Mouse (Mus musculus): ENCODE results near the gene Med24. TPM values are rescaled to one million over a fixed set of nuclear protein-coding genes. Genes with fewer than 3 reads are reported as not detected.
A peak's percentile ranks its signal among the peaks of the same experiment; 100 is the strongest.

Med24 gene
- 42.2 and 44.2 TPM in 2 replicates for polyA plus RNA-seq (2015; fragmentation: Nextera tagmentation; extraction: Ambion mirVana)

DNA sequence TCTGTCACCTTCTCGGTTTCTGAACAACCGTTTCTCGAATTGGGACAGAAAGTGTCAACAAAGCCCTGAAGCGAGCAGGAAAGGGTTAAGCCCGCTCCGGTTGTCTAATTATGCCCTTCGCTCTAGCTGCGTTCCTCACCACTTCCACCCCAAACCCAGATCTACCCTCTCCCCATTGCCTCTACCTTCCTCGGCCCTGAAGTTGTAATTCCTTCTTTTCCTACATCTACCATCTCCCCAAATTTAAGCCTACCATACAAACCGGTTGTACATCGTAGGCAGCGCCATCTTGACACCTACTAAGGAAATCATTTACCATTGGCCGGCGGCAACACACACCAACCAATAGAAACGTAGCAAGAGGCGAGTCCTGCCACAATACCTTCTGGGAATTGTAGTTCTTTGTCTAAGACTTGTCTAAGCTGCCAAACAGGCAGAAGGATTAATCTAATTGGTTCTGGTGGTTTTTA is at the start of gene Med24:
TSS of gene Med24 (minus strand) at position 317 of the 470 bp plus-strand sequence.
- under 1% methylated on average over 16 of the region's 16 CpGs for WGBS
- Histone ChIP-seq H3K36me3 (ENCODE audit: control insufficient read depth, insufficient read depth, low read length) (0 out of 2 replicates have a peak, but pooled peaks cover 3% of the 10 kb centered on the region), H3K4me3 (replicated peaks; ENCODE audit: low read length) (peak within 1 kb of the TSS; percentile 82), H3K27me3 (ENCODE audit: control insufficient read depth, insufficient read depth, low read length) (no peaks in the 10 kb centered on the region), H3K27ac (ENCODE audit: low read length) (peak within 1 kb of the TSS; percentile 69), H3K4me1 (ENCODE audit: control insufficient read depth, insufficient read depth, low read length) (peaks cover 11% of the 10 kb centered on the region; the same call in 1 of the 2 replicates), H3K9me3 (replicated peaks; ENCODE audit: control insufficient read depth, low read length) (no peaks in the 10 kb centered on the region), H3K4me2 (ENCODE audit: low read depth, low read length) (peak within 1 kb of the TSS; percentile 86), H3K9ac (ENCODE audit: low read length) (peak within 1 kb of the TSS; percentile 73)
- ATAC-seq (ENCODE audit: insufficient read depth, low FRiP score), result peak; percentile 92

DNA sequence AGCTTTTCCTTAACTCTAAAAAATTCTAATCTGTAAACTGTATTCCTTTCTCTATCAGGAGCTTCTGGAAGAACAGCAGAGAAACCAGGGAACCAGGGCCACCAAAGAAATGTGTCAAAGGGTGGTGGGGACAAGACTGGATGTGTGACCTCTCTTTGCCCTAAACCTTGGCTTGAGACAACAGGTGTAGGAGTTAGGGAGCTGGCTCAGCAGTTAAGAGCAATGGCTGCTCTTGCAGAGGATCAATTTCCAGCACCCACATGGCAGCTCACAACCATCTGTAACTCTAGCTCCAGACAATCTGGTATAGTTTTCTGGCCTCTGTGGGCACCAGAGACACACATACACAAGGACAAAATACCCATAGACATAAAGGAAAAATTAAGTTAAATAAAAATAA is 48.7 kb upstream of the Med24 start:
- Histone ChIP-seq H3K4me1 (ENCODE audit: control insufficient read depth, insufficient read depth, low read length) (peaks cover 60% of the 10 kb centered on the region), H3K9ac (ENCODE audit: low read length) (no peak overlapping the region), H3K36me3 (ENCODE audit: control insufficient read depth, insufficient read depth, low read length) (no peaks in the 10 kb centered on the region), H3K4me2 (ENCODE audit: low read depth, low read length) (no peak overlapping the region), H3K27me3 (ENCODE audit: control insufficient read depth, insufficient read depth, low read length) (no peaks in the 10 kb centered on the region), H3K9me3 (replicated peaks; ENCODE audit: control insufficient read depth, low read length) (no peaks in the 10 kb centered on the region), H3K4me3 (replicated peaks; ENCODE audit: low read length) (no peak overlapping the region), H3K27ac (ENCODE audit: low read length) (peak overlapping the region; percentile 96)
- ATAC-seq (ENCODE audit: insufficient read depth, low FRiP score), result no peak

DNA sequence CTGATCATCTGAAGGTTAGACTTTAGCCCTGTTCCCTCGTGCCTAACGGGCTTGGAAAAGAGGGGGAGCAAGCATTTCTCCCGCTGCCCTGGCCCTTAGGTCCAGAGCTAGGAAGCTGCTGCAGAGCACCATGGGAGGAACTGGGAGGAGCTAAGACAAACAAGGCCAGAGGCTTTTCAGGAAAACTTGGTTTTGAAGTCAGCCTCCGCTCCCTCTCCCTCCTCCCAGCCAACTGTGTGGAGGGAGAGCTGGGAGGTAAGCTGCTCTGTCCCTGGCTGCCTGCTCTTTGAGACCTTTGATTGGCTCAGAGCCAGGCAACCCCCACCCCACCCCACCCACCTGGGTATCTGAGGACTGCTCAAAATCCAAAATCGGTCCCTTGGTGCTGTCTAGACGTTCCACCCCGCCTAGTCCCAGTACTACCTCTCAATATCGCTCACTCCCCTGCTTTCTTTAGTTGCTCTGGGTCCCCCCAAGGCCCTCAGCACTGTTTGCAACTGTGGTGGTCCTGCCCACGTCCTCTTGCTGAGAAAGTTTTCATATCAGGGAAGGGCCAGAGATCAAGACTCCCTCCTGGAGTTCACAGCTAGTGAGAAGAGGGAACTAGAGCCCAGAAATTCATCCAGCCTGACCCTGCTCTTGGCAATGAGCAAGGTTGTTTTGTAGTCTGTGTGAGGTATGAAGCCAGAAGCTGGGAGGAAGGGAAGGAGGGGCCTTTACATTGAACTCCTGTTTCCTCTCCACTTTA is 47.8 kb upstream of the Med24 start:
- WGBS, result 9% methylated on average over 9 of the region's 9 CpGs
- no peak for ATAC-seq (ENCODE audit: insufficient read depth, low FRiP score)
- H3K9ac ChIP-seq (ENCODE audit: low read length), result peak overlapping the region; percentile 62

DNA sequence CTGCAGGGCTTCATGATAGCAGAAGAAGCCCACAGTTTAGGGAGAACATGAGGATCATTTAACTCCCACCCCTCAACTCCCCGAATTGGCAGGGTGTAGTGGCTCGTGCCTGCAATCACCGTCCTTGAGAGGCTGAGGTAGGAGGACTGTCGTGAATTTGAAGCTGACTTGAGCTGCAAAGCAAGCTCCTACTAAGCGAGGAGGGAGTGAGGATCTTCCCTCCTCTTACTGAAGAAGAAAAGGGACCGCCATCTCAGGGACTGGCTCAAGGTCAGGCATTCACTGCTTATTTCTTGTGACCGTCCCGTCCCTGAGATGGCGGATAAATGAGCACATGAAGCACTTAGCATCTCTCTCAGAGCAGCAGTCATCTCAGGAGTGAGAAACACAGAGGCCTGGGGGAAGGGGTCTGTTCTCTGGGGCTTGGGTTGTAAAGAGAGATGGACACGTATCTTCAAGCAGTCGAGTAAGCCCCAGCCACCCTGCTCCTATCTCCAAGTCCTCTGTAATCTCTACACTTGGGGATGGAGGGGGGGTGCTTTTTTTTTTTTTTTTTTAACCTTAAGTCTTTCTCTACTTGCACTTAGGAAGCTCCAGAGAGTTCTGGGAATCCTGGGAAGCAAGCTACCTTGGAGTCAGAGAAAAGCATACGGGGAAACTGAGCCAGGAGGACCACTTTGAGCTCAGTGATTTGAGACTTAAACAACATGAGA is 47.0 kb upstream of the Med24 start:
- peak overlapping the region; percentile 62 for H3K9ac ChIP-seq (ENCODE audit: low read length)
- ATAC-seq (ENCODE audit: insufficient read depth, low FRiP score), result no peak
- H3K4me3 ChIP-seq (replicated peaks; ENCODE audit: low read length), result no peak overlapping the region
- H3K4me1 ChIP-seq (ENCODE audit: control insufficient read depth, insufficient read depth, low read length), result peaks cover 51% of the 10 kb centered on the region
- 39% methylated on average over 12 of the region's 12 CpGs for WGBS
- H3K36me3 ChIP-seq (ENCODE audit: control insufficient read depth, insufficient read depth, low read length), result no peaks in the 10 kb centered on the region
- no peaks in the 10 kb centered on the region for H3K9me3 ChIP-seq (replicated peaks; ENCODE audit: control insufficient read depth, low read length)
- peak overlapping the region; percentile 95 for H3K4me2 ChIP-seq (ENCODE audit: low read depth, low read length)
- peak overlapping the region; percentile 96 for H3K27ac ChIP-seq (ENCODE audit: low read length)
- no peaks in the 10 kb centered on the region for H3K27me3 ChIP-seq (ENCODE audit: control insufficient read depth, insufficient read depth, low read length)

More for the DNA sequence above, 47.8 kb upstream of the Med24 start:
- no peak overlapping the region; the same call in 1 of the 2 replicates for H3K4me3 ChIP-seq (replicated peaks; ENCODE audit: low read length)
- H3K9me3 ChIP-seq (replicated peaks; ENCODE audit: control insufficient read depth, low read length), result no peaks in the 10 kb centered on the region
- peaks cover 58% of the 10 kb centered on the region for H3K4me1 ChIP-seq (ENCODE audit: control insufficient read depth, insufficient read depth, low read length)
- peak overlapping the region; percentile 95 for H3K4me2 ChIP-seq (ENCODE audit: low read depth, low read length)
- H3K27ac ChIP-seq (ENCODE audit: low read length), result peak overlapping the region; percentile 96
- H3K27me3 ChIP-seq (ENCODE audit: control insufficient read depth, insufficient read depth, low read length), result no peaks in the 10 kb centered on the region
- H3K36me3 ChIP-seq (ENCODE audit: control insufficient read depth, insufficient read depth, low read length), result no peaks in the 10 kb centered on the region

DNA sequence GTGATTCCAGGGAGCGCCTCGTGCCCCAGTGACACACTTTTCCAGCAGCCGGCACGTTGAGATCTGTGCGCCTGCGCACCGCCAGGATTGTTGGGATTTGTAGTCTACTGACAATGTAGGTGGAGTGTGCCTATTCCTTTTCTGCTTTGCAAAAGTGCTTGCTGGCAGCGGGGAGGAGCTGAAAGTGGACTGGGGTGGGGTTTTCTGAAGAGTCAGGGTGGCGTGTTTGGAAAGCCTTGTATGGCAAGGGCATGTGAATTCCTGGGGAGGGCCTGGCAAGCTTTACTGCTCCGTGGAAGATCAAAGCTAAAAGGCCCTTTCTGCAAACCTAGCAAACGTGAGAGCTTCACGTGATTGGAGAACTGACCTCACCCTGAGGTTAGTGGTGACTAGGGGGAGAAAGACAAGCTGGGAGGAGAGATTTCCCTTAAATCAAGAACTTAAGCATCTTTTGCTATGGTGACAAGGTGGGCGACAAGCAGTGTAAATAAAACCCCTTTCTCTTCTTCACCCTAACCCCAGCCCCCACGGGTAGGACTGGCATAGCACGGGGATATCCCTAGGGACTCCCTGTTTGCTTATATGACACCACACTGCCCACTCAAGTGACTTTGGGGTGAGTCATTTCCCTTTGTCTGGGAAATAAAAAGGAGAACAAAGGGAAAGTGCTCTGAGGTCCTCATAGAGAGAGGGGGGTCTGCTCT is 46.3 kb upstream of the Med24 start:
- H3K27me3 ChIP-seq (ENCODE audit: control insufficient read depth, insufficient read depth, low read length), result no peaks in the 10 kb centered on the region
- H3K9me3 ChIP-seq (replicated peaks; ENCODE audit: control insufficient read depth, low read length), result no peaks in the 10 kb centered on the region
- H3K4me3 ChIP-seq (replicated peaks; ENCODE audit: low read length), result peak overlapping the region; percentile 47
- peak overlapping the region; percentile 95 for H3K4me2 ChIP-seq (ENCODE audit: low read depth, low read length)
- peaks cover 50% of the 10 kb centered on the region for H3K4me1 ChIP-seq (ENCODE audit: control insufficient read depth, insufficient read depth, low read length)
- H3K27ac ChIP-seq (ENCODE audit: low read length), result peak overlapping the region; percentile 96
- 0 out of 2 replicates have a peak, but pooled peaks cover 3% of the 10 kb centered on the region for H3K36me3 ChIP-seq (ENCODE audit: control insufficient read depth, insufficient read depth, low read length)
- peak; percentile 79 for ATAC-seq (ENCODE audit: insufficient read depth, low FRiP score)
- H3K9ac ChIP-seq (ENCODE audit: low read length), result peak overlapping the region; percentile 72
- WGBS, result 3% methylated on average over 15 of the region's 15 CpGs

DNA sequence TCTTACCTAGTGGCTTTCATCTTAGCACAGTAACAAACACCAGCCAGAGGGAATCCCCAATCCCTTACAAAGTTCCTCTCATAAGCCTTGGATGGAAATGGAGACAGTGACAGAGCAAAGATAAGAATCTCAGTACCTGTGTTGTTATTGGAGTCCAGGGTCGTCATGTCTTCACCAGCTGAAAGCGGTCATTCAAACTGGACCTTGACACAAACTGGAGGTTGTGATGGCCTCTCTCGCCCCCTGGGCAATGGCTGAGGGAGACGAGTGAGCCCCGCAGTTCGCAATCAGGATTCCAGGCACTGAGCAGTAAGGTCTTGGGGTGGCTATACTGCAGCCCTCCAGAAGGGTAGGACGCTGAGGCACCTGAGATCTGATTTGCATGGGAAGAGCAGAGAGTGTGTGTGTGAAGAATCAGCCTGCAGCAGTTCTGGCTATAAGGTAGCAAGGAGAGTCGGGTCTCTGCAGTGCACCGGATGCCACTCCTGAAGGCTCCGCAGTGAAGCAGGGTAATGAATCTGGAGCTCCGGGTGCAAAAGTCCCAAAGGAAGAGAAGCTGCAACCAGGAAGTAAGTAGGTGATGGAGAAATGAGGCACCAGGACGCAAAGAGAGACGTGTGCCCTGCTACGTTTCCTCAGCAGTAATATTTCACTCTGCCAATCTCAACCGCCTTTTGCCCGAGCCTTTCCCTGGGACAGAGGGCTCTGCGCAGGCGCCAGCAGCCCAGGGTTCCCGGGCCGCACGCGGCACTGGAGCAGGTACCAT is 45.5 kb upstream of the Med24 start, which contains the start of gene Nr1d1:
TSS of gene Nr1d1 (minus strand) at position 752 of the 766 bp plus-strand sequence.
- Histone ChIP-seq H3K27ac (ENCODE audit: low read length) (peak within 1 kb of the TSS; percentile 96), H3K9me3 (replicated peaks; ENCODE audit: control insufficient read depth, low read length) (no peaks in the 10 kb centered on the region), H3K9ac (ENCODE audit: low read length) (peak within 1 kb of the TSS; percentile 72), H3K4me1 (ENCODE audit: control insufficient read depth, insufficient read depth, low read length) (peaks cover 50% of the 10 kb centered on the region), H3K4me3 (replicated peaks; ENCODE audit: low read length) (peak within 1 kb of the TSS; percentile 47), H3K27me3 (ENCODE audit: control insufficient read depth, insufficient read depth, low read length) (no peaks in the 10 kb centered on the region), H3K4me2 (ENCODE audit: low read depth, low read length) (peak within 1 kb of the TSS; percentile 95), H3K36me3 (ENCODE audit: control insufficient read depth, insufficient read depth, low read length) (0 out of 2 replicates have a peak, but pooled peaks cover 9% of the 10 kb centered on the region)
- under 1% methylated on average over 22 of the region's 22 CpGs for WGBS
- no peak for ATAC-seq (ENCODE audit: insufficient read depth, low FRiP score)

DNA sequence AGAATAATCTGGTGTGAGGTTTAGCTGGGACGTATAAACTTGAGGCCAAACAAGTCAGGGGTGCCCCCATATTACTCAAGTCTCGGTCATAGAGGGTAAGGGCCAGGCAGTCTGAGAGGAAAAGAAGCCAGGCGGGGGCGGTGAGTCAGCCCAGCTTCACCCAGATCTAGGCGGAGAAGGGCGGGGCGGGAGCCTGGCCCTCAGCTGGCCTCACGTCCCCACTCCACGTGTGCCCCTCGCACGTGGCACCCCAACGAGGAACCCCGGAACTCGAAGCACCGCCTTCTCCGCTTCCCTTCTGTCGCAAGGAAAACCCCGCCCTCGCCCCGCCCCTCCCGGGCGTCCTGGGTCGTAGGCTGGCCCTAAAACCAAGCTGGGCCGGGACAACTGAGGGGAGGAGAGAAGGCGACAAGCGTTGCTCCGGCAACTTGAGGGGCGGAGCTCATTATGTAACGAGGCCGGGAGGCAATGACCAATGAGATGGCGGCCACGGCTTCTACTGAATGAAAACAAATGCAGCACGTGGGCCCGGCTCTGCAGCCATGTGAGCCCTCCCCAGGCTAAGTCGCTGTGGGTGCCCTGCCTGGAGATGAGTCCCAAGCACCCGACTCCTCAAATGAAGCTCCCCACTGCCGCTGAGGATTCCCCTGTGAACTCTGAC is 44.5 kb upstream of the Med24 start:
- peak overlapping the region; percentile 95 for H3K4me2 ChIP-seq (ENCODE audit: low read depth, low read length)
- H3K4me1 ChIP-seq (ENCODE audit: control insufficient read depth, insufficient read depth, low read length), result peaks cover 54% of the 10 kb centered on the region
- no peaks in the 10 kb centered on the region for H3K27me3 ChIP-seq (ENCODE audit: control insufficient read depth, insufficient read depth, low read length)
- peak overlapping the region; percentile 72 for H3K9ac ChIP-seq (ENCODE audit: low read length)
- WGBS, result under 1% methylated on average over 37 of the region's 37 CpGs
- H3K36me3 ChIP-seq (ENCODE audit: control insufficient read depth, insufficient read depth, low read length), result 0 out of 2 replicates have a peak, but pooled peaks cover 12% of the 10 kb centered on the region
- H3K27ac ChIP-seq (ENCODE audit: low read length), result peak overlapping the region; percentile 89
- peak overlapping the region; percentile 47 for H3K4me3 ChIP-seq (replicated peaks; ENCODE audit: low read length)
- peak; percentile 88 for ATAC-seq (ENCODE audit: insufficient read depth, low FRiP score)
- H3K9me3 ChIP-seq (replicated peaks; ENCODE audit: control insufficient read depth, low read length), result no peaks in the 10 kb centered on the region

DNA sequence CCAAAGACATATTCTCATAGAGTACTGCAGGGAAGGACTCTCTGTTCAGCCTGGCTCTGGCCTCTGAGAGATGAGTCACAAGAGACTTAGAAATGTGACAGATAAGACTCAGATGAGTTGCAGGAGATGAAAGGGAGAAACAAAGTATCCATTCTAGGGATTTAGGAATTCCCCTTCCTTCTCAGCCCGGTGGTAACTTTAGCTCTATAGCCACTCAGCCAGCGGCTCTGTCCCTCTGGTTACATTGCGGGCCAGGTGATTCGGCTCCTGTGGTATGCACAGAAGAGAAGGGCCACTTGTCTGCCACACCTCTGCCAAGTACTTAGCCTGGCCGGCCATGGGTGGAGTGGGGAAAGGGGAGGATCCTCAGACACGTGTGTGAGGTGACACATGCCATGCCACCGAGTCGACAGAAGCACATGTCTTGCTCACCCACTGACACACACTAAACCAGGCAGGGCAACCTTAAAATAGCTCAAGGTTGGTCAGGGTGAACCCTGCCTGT is 43.5 kb upstream of the Med24 start:
- no peak overlapping the region for H3K9ac ChIP-seq (ENCODE audit: low read length)
- H3K36me3 ChIP-seq (ENCODE audit: control insufficient read depth, insufficient read depth, low read length), result 0 out of 2 replicates have a peak, but pooled peaks cover 12% of the 10 kb centered on the region
- ATAC-seq (ENCODE audit: insufficient read depth, low FRiP score), result no peak
- peaks cover 64% of the 10 kb centered on the region for H3K4me1 ChIP-seq (ENCODE audit: control insufficient read depth, insufficient read depth, low read length)
- H3K4me2 ChIP-seq (ENCODE audit: low read depth, low read length), result peak overlapping the region; percentile 95
- no peaks in the 10 kb centered on the region for H3K9me3 ChIP-seq (replicated peaks; ENCODE audit: control insufficient read depth, low read length)
- H3K27ac ChIP-seq (ENCODE audit: low read length), result peak overlapping the region; percentile 89
- WGBS, result 44% methylated on average over 8 of the region's 8 CpGs
- H3K4me3 ChIP-seq (replicated peaks; ENCODE audit: low read length), result 0 out of 2 replicates have a peak overlapping the region, but pooled peaks have one; percentile 47
- H3K27me3 ChIP-seq (ENCODE audit: control insufficient read depth, insufficient read depth, low read length), result no peaks in the 10 kb centered on the region

Measured in stomach, embryonic 16.5 days (tissue).